Mouse (Mus musculus) cerebellum, adult 2 months (tissue): ENCODE measurements around the gene Hist1h2bf.

Experiments
- CTCF ChIP-seq: fragments of 200-500 bp; IDR thresholded peaks from 2 replicates; pipeline ENCODE4 v1.5.1; 2011; ENCODE audit warnings: low read depth, mild to moderate bottlenecking, control low read depth, low read length, moderate library complexity, borderline replicate concordance; ENCODE audit not compliant: insufficient read depth
- POLR2A ChIP-seq: fragments of 200-500 bp; IDR thresholded peaks from 2 replicates; pipeline ENCODE4 v1.6.1; 2011; ENCODE audit warnings: low read length, control low read depth, borderline replicate concordance; ENCODE audit not compliant: insufficient read depth

GRCm38 (mm10) chr13:23604452-23604851 is 30.5 kb upstream of the Hist1h2bf start:
- no peak for TF ChIP-seq CTCF
- no peak for TF ChIP-seq POLR2A
